Mouse (Mus musculus): ENCODE measurements around the gene Cela1. TPM values are rescaled to one million over a fixed set of nuclear protein-coding genes. Genes with fewer than 3 reads are reported as not detected.

The Cela1 gene
- polyA plus RNA-seq, 1 experiment from 2014 or later, result 6.2 TPM

GRCm38 (mm10) chr15:100715399-100715993, 27.8 kb upstream of the Cela1 start:
- H3K9ac ChIP-seq (replicated peaks; ENCODE audit: low read depth, low read length), result no peak overlapping the region
- H3K4me1 ChIP-seq (ENCODE audit: control insufficient read depth, insufficient read depth, low read length), result no peaks in the 10 kb centered on the region
- H3K36me3 ChIP-seq (ENCODE audit: control insufficient read depth, insufficient read depth, low read length), result no peaks in the 10 kb centered on the region
- no peaks in the 10 kb centered on the region for H3K27me3 ChIP-seq (ENCODE audit: control insufficient read depth, insufficient read depth, low read length)
- 63% methylated on average over 9 of the region's 9 CpGs for WGBS
- H3K27ac ChIP-seq (ENCODE audit: low read length), result no peak overlapping the region
- H3K4me2 ChIP-seq (replicated peaks; ENCODE audit: low read depth, low read length), result no peak overlapping the region
- no peak overlapping the region for H3K4me3 ChIP-seq (ENCODE audit: low read depth, low read length)
- H3K9me3 ChIP-seq (ENCODE audit: control insufficient read depth, low read depth, low read length), result no peaks in the 10 kb centered on the region
- ATAC-seq (ENCODE audit: insufficient number of reproducible peaks, insufficient read depth, low FRiP score, low read depth), result no peak

- Histone ChIP-seq H3K4me3 (ENCODE audit: low read depth, low read length) (no peak overlapping the region), H3K27ac (ENCODE audit: low read length) (no peak overlapping the region), H3K9ac (replicated peaks; ENCODE audit: low read depth, low read length) (no peak overlapping the region), H3K9me3 (ENCODE audit: control insufficient read depth, low read depth, low read length) (no peaks in the 10 kb centered on the region), H3K4me2 (replicated peaks; ENCODE audit: low read depth, low read length) (no peak overlapping the region), H3K4me1 (ENCODE audit: control insufficient read depth, insufficient read depth, low read length) (no peaks in the 10 kb centered on the region), H3K27me3 (ENCODE audit: control insufficient read depth, insufficient read depth, low read length) (no peaks in the 10 kb centered on the region), H3K36me3 (ENCODE audit: control insufficient read depth, insufficient read depth, low read length) (no peaks in the 10 kb centered on the region)
- 89% methylated on average over 8 of the region's 8 CpGs for WGBS
- ATAC-seq (ENCODE audit: insufficient number of reproducible peaks, insufficient read depth, low FRiP score, low read depth), result peak; percentile 28; the same call in 1 of the 2 replicates
Measured at GRCm38 (mm10) chr15:100714470-100714869, 26.7 kb upstream of the Cela1 start.

- Histone ChIP-seq H3K9me3 (ENCODE audit: control insufficient read depth, low read depth, low read length) (no peaks in the 10 kb centered on the region), H3K9ac (replicated peaks; ENCODE audit: low read depth, low read length) (no peak overlapping the region), H3K27ac (ENCODE audit: low read length) (no peak overlapping the region), H3K27me3 (ENCODE audit: control insufficient read depth, insufficient read depth, low read length) (no peaks in the 10 kb centered on the region), H3K36me3 (ENCODE audit: control insufficient read depth, insufficient read depth, low read length) (no peaks in the 10 kb centered on the region), H3K4me1 (ENCODE audit: control insufficient read depth, insufficient read depth, low read length) (no peaks in the 10 kb centered on the region), H3K4me3 (ENCODE audit: low read depth, low read length) (no peak overlapping the region), H3K4me2 (replicated peaks; ENCODE audit: low read depth, low read length) (no peak overlapping the region)
- 48% methylated on average over 6 of the region's 6 CpGs for WGBS
- ATAC-seq (ENCODE audit: insufficient number of reproducible peaks, insufficient read depth, low FRiP score, low read depth), result no peak
Measured at GRCm38 (mm10) chr15:100710838-100711237, 23.1 kb upstream of the Cela1 start.

- no peak overlapping the region for H3K4me2 ChIP-seq (replicated peaks; ENCODE audit: low read depth, low read length)
- WGBS, result 74% methylated on average over 8 of the region's 8 CpGs
- no peak for ATAC-seq (ENCODE audit: insufficient number of reproducible peaks, insufficient read depth, low FRiP score, low read depth)
- no peak overlapping the region for H3K27ac ChIP-seq (ENCODE audit: low read length)
- no peaks in the 10 kb centered on the region for H3K9me3 ChIP-seq (ENCODE audit: control insufficient read depth, low read depth, low read length)
- H3K36me3 ChIP-seq (ENCODE audit: control insufficient read depth, insufficient read depth, low read length), result no peaks in the 10 kb centered on the region
- H3K4me1 ChIP-seq (ENCODE audit: control insufficient read depth, insufficient read depth, low read length), result peaks cover 6% of the 10 kb centered on the region; the same call in 1 of the 2 replicates
- H3K27me3 ChIP-seq (ENCODE audit: control insufficient read depth, insufficient read depth, low read length), result no peaks in the 10 kb centered on the region
- no peak overlapping the region for H3K9ac ChIP-seq (replicated peaks; ENCODE audit: low read depth, low read length)
- H3K4me3 ChIP-seq (ENCODE audit: low read depth, low read length), result no peak overlapping the region
Measured at GRCm38 (mm10) chr15:100708433-100709078, 20.8 kb upstream of the Cela1 start.

- WGBS, result 75% methylated on average over 8 of the region's 8 CpGs
- no peaks in the 10 kb centered on the region for H3K9me3 ChIP-seq (ENCODE audit: control insufficient read depth, low read depth, low read length)
- H3K4me1 ChIP-seq (ENCODE audit: control insufficient read depth, insufficient read depth, low read length), result peaks cover 6% of the 10 kb centered on the region; the same call in 1 of the 2 replicates
- ATAC-seq (ENCODE audit: insufficient number of reproducible peaks, insufficient read depth, low FRiP score, low read depth), result no peak
- H3K4me3 ChIP-seq (ENCODE audit: low read depth, low read length), result no peak overlapping the region
- no peak overlapping the region for H3K9ac ChIP-seq (replicated peaks; ENCODE audit: low read depth, low read length)
- no peak overlapping the region for H3K4me2 ChIP-seq (replicated peaks; ENCODE audit: low read depth, low read length)
- H3K27me3 ChIP-seq (ENCODE audit: control insufficient read depth, insufficient read depth, low read length), result no peaks in the 10 kb centered on the region
- H3K36me3 ChIP-seq (ENCODE audit: control insufficient read depth, insufficient read depth, low read length), result no peaks in the 10 kb centered on the region
- H3K27ac ChIP-seq (ENCODE audit: low read length), result no peak overlapping the region
Measured at GRCm38 (mm10) chr15:100706226-100706625, 18.5 kb upstream of the Cela1 start.

- peaks cover 6% of the 10 kb centered on the region; the same call in 1 of the 2 replicates for H3K4me1 ChIP-seq (ENCODE audit: control insufficient read depth, insufficient read depth, low read length)
- ATAC-seq (ENCODE audit: insufficient number of reproducible peaks, insufficient read depth, low FRiP score, low read depth), result no peak
Measured at GRCm38 (mm10) chr15:100705376-100705775, 17.7 kb upstream of the Cela1 start.

GRCm38 (mm10) chr15:100703913-100704312, 16.2 kb upstream of the Cela1 start:
- Histone ChIP-seq H3K4me2 (replicated peaks; ENCODE audit: low read depth, low read length) (peak overlapping the region; percentile 27; the same call in 1 of the 2 replicates), H3K4me1 (ENCODE audit: control insufficient read depth, insufficient read depth, low read length) (peaks cover 6% of the 10 kb centered on the region; the same call in 1 of the 2 replicates), H3K4me3 (ENCODE audit: low read depth, low read length) (no peak overlapping the region), H3K9me3 (ENCODE audit: control insufficient read depth, low read depth, low read length) (no peaks in the 10 kb centered on the region), H3K27ac (ENCODE audit: low read length) (no peak overlapping the region), H3K36me3 (ENCODE audit: control insufficient read depth, insufficient read depth, low read length) (no peaks in the 10 kb centered on the region), H3K27me3 (ENCODE audit: control insufficient read depth, insufficient read depth, low read length) (no peaks in the 10 kb centered on the region), H3K9ac (replicated peaks; ENCODE audit: low read depth, low read length) (0 out of 2 replicates have a peak overlapping the region, but pooled peaks have one; percentile 14)
- ATAC-seq (ENCODE audit: insufficient number of reproducible peaks, insufficient read depth, low FRiP score, low read depth), result peak; percentile 37; the same call in 1 of the 2 replicates
- 8% methylated on average over 17 of the region's 17 CpGs for WGBS

More at GRCm38 (mm10) chr15:100705376-100705775, 17.7 kb upstream of the Cela1 start:
- WGBS, result 91% methylated on average over 1 of the region's 1 CpGs
- Histone ChIP-seq H3K9ac (replicated peaks; ENCODE audit: low read depth, low read length) (no peak overlapping the region), H3K4me3 (ENCODE audit: low read depth, low read length) (no peak overlapping the region), H3K27ac (ENCODE audit: low read length) (no peak overlapping the region), H3K36me3 (ENCODE audit: control insufficient read depth, insufficient read depth, low read length) (no peaks in the 10 kb centered on the region), H3K27me3 (ENCODE audit: control insufficient read depth, insufficient read depth, low read length) (no peaks in the 10 kb centered on the region), H3K4me2 (replicated peaks; ENCODE audit: low read depth, low read length) (no peak overlapping the region), H3K9me3 (ENCODE audit: control insufficient read depth, low read depth, low read length) (no peaks in the 10 kb centered on the region)

GRCm38 (mm10) chr15:100701856-100702255, 14.1 kb upstream of the Cela1 start:
- no peak overlapping the region for H3K9ac ChIP-seq (replicated peaks; ENCODE audit: low read depth, low read length)
- no peak overlapping the region for H3K4me2 ChIP-seq (replicated peaks; ENCODE audit: low read depth, low read length)
- H3K9me3 ChIP-seq (ENCODE audit: control insufficient read depth, low read depth, low read length), result no peaks in the 10 kb centered on the region
- no peak overlapping the region for H3K27ac ChIP-seq (ENCODE audit: low read length)
- no peaks in the 10 kb centered on the region for H3K27me3 ChIP-seq (ENCODE audit: control insufficient read depth, insufficient read depth, low read length)
- ATAC-seq (ENCODE audit: insufficient number of reproducible peaks, insufficient read depth, low FRiP score, low read depth), result no peak
- H3K4me3 ChIP-seq (ENCODE audit: low read depth, low read length), result no peak overlapping the region
- WGBS, result 62% methylated on average over 6 of the region's 6 CpGs
- H3K4me1 ChIP-seq (ENCODE audit: control insufficient read depth, insufficient read depth, low read length), result peaks cover 6% of the 10 kb centered on the region; the same call in 1 of the 2 replicates
- no peaks in the 10 kb centered on the region for H3K36me3 ChIP-seq (ENCODE audit: control insufficient read depth, insufficient read depth, low read length)
